Mouse (Mus musculus) heart, embryonic 14.5 days (tissue): Measurements from ENCODE around the gene Atp8b4. TPM values are rescaled to one million over a fixed set of nuclear protein-coding genes. Genes with fewer than 3 reads are reported as not detected.

Experiments used
- ATAC-seq: fragments of 200-750 bp; cut with Nextera tagmentation; 2 replicates; pipeline ENCODE4 v1.8.0; 2017; ENCODE audit warnings: low read depth, moderate TSS enrichment; ENCODE audit not compliant: insufficient number of reproducible peaks, insufficient read depth, low FRiP score
- H3K27ac ChIP-seq, 2 experiments: fragments of 200-500 bp in 1 of 2; fragments of 300-500 bp in 1 of 2; sonication (generic) in 1 of 2; replicated peaks in 1 of 2; 2 replicates each; pipeline ENCODE4 v1.5.1; 2012 to 2014; ENCODE audit warnings: low read depth in 2 of 2, low read length in 2 of 2, control low read depth in 1 of 2, mild to moderate bottlenecking in 1 of 2, mixed read lengths in 1 of 2; ENCODE audit not compliant: control insufficient read depth in 1 of 2, insufficient read depth in 1 of 2
- H3K27me3 ChIP-seq: fragments of 300-500 bp; sonication (generic); 2 replicates; pipeline ENCODE4 v1.6.1; 2014; ENCODE audit warnings: mild to moderate bottlenecking, low read length, control low read depth; ENCODE audit not compliant: control insufficient read depth, insufficient read depth
- H3K36me3 ChIP-seq: fragments of 300-500 bp; sonication (generic); 2 replicates; pipeline ENCODE4 v1.6.1; 2014; ENCODE audit warnings: mild to moderate bottlenecking, control low read depth, low read length, mixed read lengths; ENCODE audit not compliant: control insufficient read depth, insufficient read depth
- H3K4me1 ChIP-seq, 2 experiments: fragments of 200-500 bp in 1 of 2; fragments of 300-500 bp in 1 of 2; sonication (generic) in 1 of 2; 2 replicates each; pipeline ENCODE4 v1.6.1; 2012 to 2014; ENCODE audit warnings: low read length in 2 of 2, control low read depth in 1 of 2, mixed read lengths in 1 of 2; ENCODE audit not compliant: control insufficient read depth in 2 of 2, insufficient read depth in 2 of 2
- H3K4me2 ChIP-seq: fragments of 300-500 bp; sonication (generic); 2 replicates; pipeline ENCODE4 v1.6.1; 2014; ENCODE audit warnings: mild to moderate bottlenecking, low read length
- H3K4me3 ChIP-seq, 2 experiments: fragments of 200-500 bp in 1 of 2; fragments of 300-500 bp in 1 of 2; sonication (generic) in 1 of 2; 2 replicates each; pipeline ENCODE4 v1.5.1; 2012 to 2014; ENCODE audit warnings: low read length in 2 of 2, mild to moderate bottlenecking in 2 of 2, control low read depth in 1 of 2, low read depth in 1 of 2, moderate library complexity in 1 of 2; ENCODE audit not compliant: control insufficient read depth in 1 of 2, insufficient read depth in 1 of 2
- H3K9ac ChIP-seq: fragments of 300-500 bp; sonication (generic); 2 replicates; pipeline ENCODE4 v1.6.1; 2014; ENCODE audit warnings: mild to moderate bottlenecking, low read length
- H3K9me3 ChIP-seq: fragments of 300-500 bp; sonication (generic); 2 replicates; pipeline ENCODE4 v1.6.1; 2016; ENCODE audit warnings: low read length, control low read depth; ENCODE audit not compliant: control insufficient read depth
- WGBS: fragments of 180-500 bp; shearing (Covaris S2); extraction: QIAGEN DNeasy Blood & Tissue Kit; methylation state at CpG from one replicate; pipeline ENCODE4 v1.1.7; 2014; 5-methylcytosine and 5-hydroxymethylcytosine counted together
- polyA plus RNA-seq: library from polyadenylated mRNA; unstranded; fragments of >200 nt; fragmentation: Nextera tagmentation; extraction: Ambion mirVana; gene quantifications from 2 replicates; pipeline ENCODE4 v1.2.1, GENCODE M21; 2014

Atp8b4 gene
- polyA plus RNA-seq, 1 experiment from 2014 or later: 0.16 TPM

GRCm38 (mm10) chr2:126412759-126413158, 87.7 kb downstream of the Atp8b4 start:
- Histone ChIP-seq H3K4me2 (no peak overlapping the region), H3K4me1 (no peaks in the 10 kb centered on the region), H3K9ac (no peak overlapping the region), H3K27ac (no peak overlapping the region), H3K9me3 (no peaks in the 10 kb centered on the region), H3K4me3 (no peak overlapping the region), H3K36me3 (no peaks in the 10 kb centered on the region), H3K27me3 (no peaks in the 10 kb centered on the region)
- ATAC-seq: no peak

- WGBS: 85% methylated on average over 2 of the region's 2 CpGs
- Histone ChIP-seq H3K36me3 (no peaks in the 10 kb centered on the region), H3K9ac (no peak overlapping the region), H3K9me3 (no peaks in the 10 kb centered on the region), H3K27ac (no peak overlapping the region), H3K4me2 (no peak overlapping the region), H3K27me3 (no peaks in the 10 kb centered on the region), H3K4me1 (no peaks in the 10 kb centered on the region), H3K4me3 (no peak overlapping the region)
- no peak for ATAC-seq
Measured at GRCm38 (mm10) chr2:126399454-126399853, 101.0 kb downstream of the Atp8b4 start.

- H3K4me1 ChIP-seq: no peaks in the 10 kb centered on the region
- H3K27me3 ChIP-seq: no peaks in the 10 kb centered on the region
- H3K9me3 ChIP-seq: no peaks in the 10 kb centered on the region
- H3K36me3 ChIP-seq: no peaks in the 10 kb centered on the region
- H3K27ac ChIP-seq: no peak overlapping the region
- ATAC-seq: no peak
- H3K4me2 ChIP-seq: no peak overlapping the region
- no peak overlapping the region for H3K4me3 ChIP-seq
- WGBS: 57% methylated on average over 2 of the region's 2 CpGs
- no peak overlapping the region for H3K9ac ChIP-seq
Measured at GRCm38 (mm10) chr2:126399017-126399416, 101.5 kb downstream of the Atp8b4 start.

GRCm38 (mm10) chr2:126398216-126398615, 102.3 kb downstream of the Atp8b4 start:
- no peak for ATAC-seq
- H3K4me3 ChIP-seq: no peak overlapping the region
- no peaks in the 10 kb centered on the region for H3K4me1 ChIP-seq
- H3K27ac ChIP-seq: no peak overlapping the region
- no peak overlapping the region for H3K4me2 ChIP-seq
- 80% methylated on average over 2 of the region's 2 CpGs for WGBS
- H3K36me3 ChIP-seq: no peaks in the 10 kb centered on the region
- H3K27me3 ChIP-seq: no peaks in the 10 kb centered on the region
- no peak overlapping the region for H3K9ac ChIP-seq
- H3K9me3 ChIP-seq: no peaks in the 10 kb centered on the region

- no peaks in the 10 kb centered on the region for H3K4me1 ChIP-seq
- H3K36me3 ChIP-seq: no peaks in the 10 kb centered on the region
- H3K4me2 ChIP-seq: no peak overlapping the region
- ATAC-seq: no peak
- 82% methylated on average over 8 of the region's 8 CpGs for WGBS
- H3K9ac ChIP-seq: no peak overlapping the region
- no peaks in the 10 kb centered on the region for H3K9me3 ChIP-seq
- no peak overlapping the region for H3K27ac ChIP-seq
- no peaks in the 10 kb centered on the region for H3K27me3 ChIP-seq
- no peak overlapping the region for H3K4me3 ChIP-seq
Measured at GRCm38 (mm10) chr2:126397513-126397912, 103.0 kb downstream of the Atp8b4 start.

GRCm38 (mm10) chr2:126394924-126395323, 105.5 kb downstream of the Atp8b4 start:
- H3K4me2 ChIP-seq: no peak overlapping the region
- no peaks in the 10 kb centered on the region for H3K36me3 ChIP-seq
- WGBS: 61% methylated on average over 2 of the region's 2 CpGs
- no peak overlapping the region for H3K4me3 ChIP-seq
- H3K9ac ChIP-seq: no peak overlapping the region
- H3K4me1 ChIP-seq: no peaks in the 10 kb centered on the region
- no peaks in the 10 kb centered on the region for H3K27me3 ChIP-seq
- no peak for ATAC-seq
- no peak overlapping the region for H3K27ac ChIP-seq
- no peaks in the 10 kb centered on the region for H3K9me3 ChIP-seq

GRCm38 (mm10) chr2:126387458-126388037, 112.9 kb downstream of the Atp8b4 start:
- 80% methylated on average over 8 of the region's 8 CpGs for WGBS
- no peaks in the 10 kb centered on the region for H3K36me3 ChIP-seq
- no peaks in the 10 kb centered on the region for H3K4me1 ChIP-seq
- H3K9ac ChIP-seq: no peak overlapping the region
- no peak for ATAC-seq
- no peak overlapping the region for H3K4me3 ChIP-seq
- no peaks in the 10 kb centered on the region for H3K9me3 ChIP-seq
- H3K27me3 ChIP-seq: no peaks in the 10 kb centered on the region
- H3K4me2 ChIP-seq: no peak overlapping the region
- H3K27ac ChIP-seq: no peak overlapping the region

- no peak overlapping the region for H3K4me2 ChIP-seq
Measured at GRCm38 (mm10) chr2:126386056-126386455, 114.4 kb downstream of the Atp8b4 start.

More at GRCm38 (mm10) chr2:126386056-126386455, 114.4 kb downstream of the Atp8b4 start:
- Histone ChIP-seq H3K9me3 (no peaks in the 10 kb centered on the region), H3K4me1 (no peaks in the 10 kb centered on the region), H3K27me3 (no peaks in the 10 kb centered on the region), H3K36me3 (no peaks in the 10 kb centered on the region), H3K9ac (no peak overlapping the region), H3K4me3 (no peak overlapping the region), H3K27ac (no peak overlapping the region)
- ATAC-seq: no peak
